Mouse (Mus musculus) regulatory T cell (primary cell): ENCODE data around the gene Gad1.

Experiments used
- in situ Hi-C: fragments of 300-600 bp; cut with MboI, MseI; formaldehyde crosslinking; loops from one replicate; pipeline ENCODE4 v1.15.1; 2025; ENCODE audit warnings: high pct_unique_total_duplicates

Gad1 gene

DNA sequence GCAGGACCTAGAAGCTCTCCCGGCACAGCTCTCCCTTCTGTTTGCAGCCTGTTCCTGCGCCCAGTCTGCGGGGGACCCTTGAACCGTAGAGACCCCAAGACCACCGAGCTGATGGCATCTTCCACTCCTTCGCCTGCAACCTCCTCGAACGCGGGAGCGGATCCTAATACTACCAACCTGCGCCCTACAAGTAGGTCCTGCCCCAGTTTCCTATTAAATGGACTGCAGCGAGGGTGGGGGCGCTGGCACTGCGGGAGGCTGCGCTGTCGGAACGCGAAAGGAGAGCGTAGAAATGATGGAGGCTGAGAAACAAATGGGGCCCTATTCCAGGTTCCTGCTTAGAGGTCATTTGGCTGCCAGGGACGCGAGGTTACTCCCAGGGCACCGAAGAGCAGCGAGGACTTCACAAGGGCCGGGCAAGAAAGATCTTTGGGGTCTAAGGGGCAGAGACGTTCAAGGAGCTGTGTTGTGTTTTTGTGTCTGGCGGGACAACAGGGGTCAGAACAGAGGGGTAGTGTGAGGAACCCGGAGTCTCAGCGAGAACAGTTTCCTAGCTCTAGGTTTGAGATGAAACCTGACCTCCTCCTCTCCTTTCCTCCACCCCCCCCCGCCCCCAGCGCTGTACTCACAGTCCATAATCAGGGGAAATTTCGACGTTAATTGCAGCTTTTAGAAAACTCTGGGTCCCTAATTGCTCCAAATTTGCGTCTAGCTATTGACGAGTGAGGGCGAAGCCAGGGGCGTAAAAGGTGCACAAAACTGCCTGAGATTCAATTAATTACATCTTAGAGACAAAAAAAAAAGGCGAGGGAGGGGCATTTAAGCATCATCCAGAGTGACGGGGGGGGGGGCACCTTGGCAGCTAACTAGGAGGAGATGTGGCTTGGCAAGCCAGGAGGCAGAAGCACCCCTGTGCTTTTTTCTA lies 11.1 kb downstream of the Gad1 start:
- in situ Hi-C loops = loop anchor here (10.0 kb wide), 1 partner anchor 339 kb away; no protein-coding TSS in a partner anchor

DNA sequence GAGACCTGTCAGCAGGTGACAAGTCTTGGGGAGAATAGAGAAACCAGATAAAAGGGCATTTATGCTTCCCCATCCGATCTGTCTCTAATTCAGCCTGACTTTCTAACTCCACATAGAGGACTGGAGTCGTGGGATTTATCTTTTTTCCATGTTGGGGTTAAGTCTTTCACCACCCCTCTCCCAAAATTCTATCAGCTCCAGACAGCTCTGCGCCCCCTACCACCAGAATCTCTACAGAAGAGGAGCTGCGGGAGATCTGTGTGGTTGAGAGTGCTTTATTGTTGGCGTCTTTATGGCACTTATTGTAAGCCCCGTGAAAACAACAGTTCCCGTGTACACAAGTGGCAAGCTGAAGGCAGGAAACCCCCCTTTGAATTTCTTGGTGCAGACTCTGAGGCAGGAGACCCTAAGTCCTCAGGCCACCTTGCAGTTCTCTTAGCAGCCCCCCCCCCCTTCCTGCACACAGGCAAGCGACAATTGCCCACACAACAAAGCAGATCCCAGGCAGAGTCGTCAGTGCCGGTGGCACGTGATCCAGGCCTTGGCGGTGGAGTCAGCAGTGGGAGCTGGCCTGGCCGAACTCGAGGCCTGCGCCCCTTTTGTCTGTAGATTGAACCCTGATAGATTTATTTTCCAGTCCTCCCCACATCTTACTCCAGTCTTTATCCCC lies 11.9 kb downstream of the Gad1 start:
- in situ Hi-C loops = loop anchor here (10.0 kb wide), 1 partner anchor 340 kb away; no protein-coding TSS in a partner anchor

- in situ Hi-C loops = loop anchor here (10.0 kb wide), 1 partner anchor 341 kb away; no protein-coding TSS in a partner anchor
Observed at GRCm38 (mm10) chr2:70565651-70566602, 13.1 kb downstream of the Gad1 start.

- in situ Hi-C loops = loop anchor here (10.0 kb wide), 1 partner anchor 342 kb away; no protein-coding TSS in a partner anchor
Observed at GRCm38 (mm10) chr2:70566603-70566981, 13.7 kb downstream of the Gad1 start.

- in situ Hi-C loops = loop anchor here (10.0 kb wide), 1 partner anchor 342 kb away; no protein-coding TSS in a partner anchor
Observed at GRCm38 (mm10) chr2:70567071-70567681, 14.3 kb downstream of the Gad1 start.

DNA sequence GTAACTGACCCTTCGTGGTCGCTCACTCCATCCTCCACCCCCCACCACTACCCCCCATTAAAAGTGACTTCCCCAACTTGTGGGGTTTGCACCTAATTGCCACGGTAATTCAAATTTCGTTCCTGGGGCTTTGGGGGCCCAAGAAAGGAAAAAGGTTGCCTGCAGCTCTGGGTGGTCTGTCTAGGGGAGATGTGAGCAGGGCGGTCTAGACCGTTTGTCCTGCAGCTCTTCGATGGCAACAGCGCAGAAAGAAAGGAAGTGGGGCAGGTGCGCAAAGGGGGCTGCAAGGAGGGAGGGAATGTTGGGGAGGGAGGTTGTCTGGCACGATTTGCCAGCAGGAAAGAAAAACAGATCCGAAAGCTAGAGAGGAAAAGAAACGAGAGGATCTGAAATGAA lies 14.8 kb downstream of the Gad1 start:
- in situ Hi-C loops = loop anchor here (10.0 kb wide), 1 partner anchor 343 kb away; no protein-coding TSS in a partner anchor

- in situ Hi-C loops = loop anchor here (10.0 kb wide), 1 partner anchor 344 kb away; no protein-coding TSS in a partner anchor
Observed at GRCm38 (mm10) chr2:70568198-70568941, 15.5 kb downstream of the Gad1 start.

DNA sequence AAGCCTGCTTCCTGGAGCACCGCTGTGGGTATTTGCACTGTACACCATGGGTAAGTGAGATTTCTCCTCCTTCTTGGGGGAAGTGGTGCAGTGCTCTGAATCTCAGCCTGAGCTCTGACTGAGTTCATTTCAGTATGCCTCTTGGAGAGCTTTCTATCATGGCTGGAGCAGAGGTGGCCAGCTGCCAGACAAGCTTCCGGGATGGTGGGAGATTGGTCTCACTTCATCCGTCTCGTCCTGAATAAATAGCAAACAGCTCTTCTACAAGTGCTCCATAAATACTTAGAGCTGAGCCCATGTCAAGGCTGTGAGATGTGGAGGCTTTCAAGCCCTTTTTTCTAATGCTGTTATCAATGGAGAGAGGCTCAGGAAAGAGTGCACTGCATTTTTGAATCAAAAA lies 18.8 kb downstream of the Gad1 start:
- in situ Hi-C loops = no loop called here

DNA sequence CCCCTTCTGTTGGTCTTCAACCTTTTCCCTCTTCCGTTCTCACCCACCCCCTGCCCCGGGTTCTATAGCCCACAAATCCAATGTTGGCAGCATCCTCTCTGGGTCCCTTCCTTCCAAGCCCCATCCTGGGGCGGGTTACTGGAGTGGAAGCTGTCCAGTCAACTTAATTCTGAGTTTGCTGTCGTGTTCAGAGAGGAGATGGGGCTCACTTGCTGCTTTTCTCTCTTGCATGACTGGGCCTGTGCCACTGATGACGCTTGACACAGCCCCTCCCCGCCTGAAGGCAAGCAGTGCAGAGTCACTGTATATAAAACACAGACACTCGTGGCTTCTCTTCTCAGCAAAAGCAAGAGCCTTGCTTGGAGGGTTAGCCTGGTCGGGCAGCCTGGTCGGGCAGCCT lies 19.4 kb downstream of the Gad1 start:
- in situ Hi-C loops = no loop called here

DNA sequence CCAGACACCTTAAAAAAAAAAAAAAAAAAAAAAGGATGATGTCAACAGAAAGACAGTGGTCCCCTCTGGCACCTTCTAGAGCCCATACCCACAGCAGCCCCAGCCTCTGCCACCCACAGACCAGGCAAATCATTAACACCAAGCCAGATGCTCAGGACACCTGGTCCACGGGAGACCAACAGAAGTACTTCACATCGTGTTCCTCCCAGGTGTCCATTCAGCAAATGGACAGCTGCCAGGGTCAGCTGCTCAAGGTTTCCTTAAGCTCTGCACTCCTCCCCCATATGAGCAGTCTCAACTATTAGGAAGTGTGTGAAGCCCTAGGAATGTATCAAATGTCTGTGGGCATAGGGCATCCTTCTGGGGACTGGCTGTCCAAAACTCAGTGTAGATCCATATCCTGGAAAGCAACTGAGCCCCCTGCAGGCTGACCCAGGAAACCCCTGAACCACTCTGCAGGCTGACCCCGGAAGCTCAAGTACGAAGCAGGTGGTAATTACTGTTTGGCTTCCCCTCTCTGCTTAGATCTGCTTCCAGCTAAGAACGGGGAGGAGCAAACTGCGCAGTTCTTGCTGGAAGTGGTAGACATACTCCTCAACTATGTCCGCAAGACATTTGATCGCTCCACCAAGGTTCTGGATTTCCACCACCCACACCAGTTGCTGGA lies 20.8 kb downstream of the Gad1 start:
- in situ Hi-C loops = no loop called here

- in situ Hi-C loops = no loop called here
Observed at GRCm38 (mm10) chr2:70588200-70588599, 35.3 kb downstream of the Gad1 start.

GRCm38 (mm10) chr2:70592432-70592831 lies 39.6 kb downstream of the Gad1 start:
- in situ Hi-C loops = no loop called here

- in situ Hi-C loops = no loop called here
Observed at GRCm38 (mm10) chr2:70593670-70594069, 40.8 kb downstream of the Gad1 start.

- in situ Hi-C loops = no loop called here
Observed at GRCm38 (mm10) chr2:70595896-70596295, 43.0 kb downstream of the Gad1 start.

GRCm38 (mm10) chr2:70609769-70610168 lies 56.9 kb downstream of the Gad1 start:
- in situ Hi-C loops = no loop called here

DNA sequence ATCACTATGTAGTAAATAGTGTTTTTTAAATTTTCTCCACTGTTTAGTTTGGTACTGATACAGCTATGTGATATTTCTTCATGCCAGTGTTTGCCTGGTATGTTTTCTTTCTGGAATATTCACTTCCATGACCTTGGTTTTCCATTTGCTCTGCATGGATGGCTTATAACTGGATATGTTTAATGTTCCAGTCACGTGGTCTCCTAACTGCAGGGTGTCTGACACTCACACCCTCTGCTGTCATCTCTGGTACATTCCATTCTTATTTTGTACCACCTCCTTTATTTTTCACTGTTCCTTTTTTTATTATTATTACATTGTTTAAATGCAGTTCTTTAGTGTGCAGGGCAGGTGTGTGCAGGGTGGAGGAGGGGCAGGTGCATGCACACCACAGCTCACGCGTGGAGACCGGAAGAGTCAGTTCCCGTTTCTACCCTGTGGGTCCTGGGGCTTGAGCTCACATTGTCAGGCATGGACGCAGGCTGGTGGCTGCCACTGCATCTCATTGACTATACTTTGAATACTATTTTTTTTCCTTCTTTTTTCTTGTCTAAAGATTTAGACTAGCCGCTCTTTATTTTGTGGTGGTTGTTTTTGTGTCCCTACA lies 62.0 kb downstream of the Gad1 start:
- in situ Hi-C loops = no loop called here

- in situ Hi-C loops = no loop called here
Observed at GRCm38 (mm10) chr2:70616076-70616475, 63.2 kb downstream of the Gad1 start.

DNA sequence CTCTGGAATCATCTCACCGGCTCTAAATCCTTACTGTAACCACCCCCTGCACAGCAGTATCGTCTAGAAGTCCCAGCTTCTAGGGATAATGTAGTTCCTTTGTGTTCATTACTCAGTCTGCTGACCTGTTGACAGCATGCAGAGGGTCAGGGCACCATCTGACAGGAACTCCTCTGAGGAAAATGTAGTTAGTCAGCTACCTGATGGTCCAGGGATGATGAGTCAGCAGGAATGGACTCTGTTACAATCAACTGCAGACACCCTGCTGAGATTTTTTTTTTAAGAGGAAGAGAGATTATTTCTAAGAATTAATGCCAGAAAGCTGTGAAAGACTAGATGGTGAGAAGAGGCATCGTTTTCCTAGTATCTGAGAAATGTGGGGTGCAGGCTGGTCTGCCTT lies 63.7 kb downstream of the Gad1 start:
- in situ Hi-C loops = no loop called here

DNA sequence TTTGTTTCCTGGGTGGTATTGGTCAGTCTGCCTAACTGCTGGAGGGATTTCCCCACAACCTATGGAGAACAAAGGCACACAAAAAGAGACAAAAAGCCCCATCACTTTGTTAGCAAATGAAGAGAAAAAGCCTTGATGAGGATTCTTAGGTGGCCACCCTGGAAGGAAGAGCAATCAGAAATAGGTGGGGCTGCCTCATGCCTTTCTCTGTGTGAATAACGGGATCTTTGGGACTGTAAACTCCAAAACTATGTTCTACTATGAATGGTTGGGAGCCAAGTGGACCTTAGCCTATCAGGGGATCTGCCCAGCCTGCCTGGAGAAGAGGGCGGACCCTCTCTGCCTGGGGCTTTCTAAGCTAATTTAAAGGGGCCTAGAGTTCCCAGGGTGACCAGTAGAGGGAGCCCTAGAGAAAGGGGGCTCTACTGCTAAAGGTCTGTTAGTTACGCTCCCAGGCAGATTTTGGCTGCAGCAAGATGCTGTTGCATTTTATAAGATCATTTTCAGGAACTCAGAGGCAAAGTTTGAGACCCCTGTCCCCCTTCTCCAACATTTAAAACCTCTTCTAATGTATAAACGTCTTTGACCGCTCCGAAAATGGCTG lies 66.5 kb downstream of the Gad1 start:
- in situ Hi-C loops = no loop called here
